Mouse (Mus musculus) liver, adult 2 months (tissue): Measurements from ENCODE around the gene 1110051M20Rik.

ENCODE experiments used
- CTCF ChIP-seq: fragments of 200-500 bp; IDR thresholded peaks from 2 replicates; pipeline ENCODE4 v1.5.1; 2011; ENCODE audit warnings: low read depth, low read length, control low read depth
- POLR2A ChIP-seq: fragments of 200-500 bp; IDR thresholded peaks from 2 replicates; pipeline ENCODE4 v1.6.1; 2011; ENCODE audit warnings: low read length, control low read depth; ENCODE audit not compliant: insufficient read depth; ENCODE audit errors: extremely low read depth

- no peak for TF ChIP-seq POLR2A
- TF ChIP-seq CTCF: no peak
Measured at GRCm38 (mm10) chr2:91308680-91309079, 135.8 kb downstream of the 1110051M20Rik start.
